Mouse (Mus musculus): ENCODE data around the gene Tbc1d23. TPM values are rescaled to one million over a fixed set of nuclear protein-coding genes. Genes with fewer than 3 reads are reported as not detected.

Tbc1d23 gene
- polyA plus RNA-seq, 1 experiment: 39.4 TPM

GRCm38 (mm10) chr16:57208342-57208741, 23.0 kb downstream of the Tbc1d23 start:
- H3K4me1 ChIP-seq (ENCODE audit: control insufficient read depth, insufficient read depth, low read length): no peaks in the 10 kb centered on the region
- no peak for DNase-seq
- no peaks in the 10 kb centered on the region for H3K27me3 ChIP-seq (ENCODE audit: control insufficient read depth, insufficient read depth, low read length)
- H3K4me3 ChIP-seq (replicated peaks; ENCODE audit: insufficient read depth, low read depth, low read length): no peak overlapping the region
- 92% methylated on average over 2 of the region's 2 CpGs for WGBS
- no peak for TF ChIP-seq CTCF (IDR thresholded peaks at IDR 0.05; ENCODE audit: borderline replicate concordance, insufficient read depth, low read depth, low read length)
- no peak for TF ChIP-seq POLR2A (IDR thresholded peaks at IDR 0.05; ENCODE audit: borderline replicate concordance, insufficient read depth, low read length)
- H3K27ac ChIP-seq (ENCODE audit: insufficient read depth, low read length): no peak overlapping the region

DNA sequence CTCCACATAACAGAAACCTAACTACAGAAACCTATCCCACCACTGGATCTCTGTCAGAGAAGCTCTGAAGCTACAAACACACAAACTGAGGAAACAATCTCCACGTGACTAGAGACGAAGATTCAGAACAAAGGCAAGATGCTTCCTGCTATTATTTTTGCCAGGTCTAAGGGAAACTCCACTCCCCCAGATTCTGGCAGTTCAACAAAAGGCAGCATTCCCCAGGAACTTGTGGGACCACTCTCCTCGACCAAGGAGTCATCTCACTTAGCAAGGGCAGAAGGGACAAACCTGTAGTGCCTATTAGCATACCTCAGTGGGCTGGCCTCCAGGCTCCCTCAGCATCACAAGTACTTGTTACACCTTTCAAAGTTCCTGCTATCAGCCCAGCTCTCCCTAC, 34.0 kb downstream of the Tbc1d23 start:
- DNase-seq: no peak
- 73% methylated on average over 3 of the region's 3 CpGs for WGBS

GRCm38 (mm10) chr16:57196590-57196989, 34.7 kb downstream of the Tbc1d23 start:
- H3K27me3 ChIP-seq (ENCODE audit: control insufficient read depth, insufficient read depth, low read length): no peaks in the 10 kb centered on the region
- no peak for DNase-seq
- no peak overlapping the region for H3K4me3 ChIP-seq (replicated peaks; ENCODE audit: insufficient read depth, low read depth, low read length)
- no peak overlapping the region for H3K27ac ChIP-seq (ENCODE audit: insufficient read depth, low read length)
- no peak for TF ChIP-seq POLR2A (IDR thresholded peaks at IDR 0.05; ENCODE audit: borderline replicate concordance, insufficient read depth, low read length)
- no peak for TF ChIP-seq CTCF (IDR thresholded peaks at IDR 0.05; ENCODE audit: borderline replicate concordance, insufficient read depth, low read depth, low read length)
- H3K4me1 ChIP-seq (ENCODE audit: control insufficient read depth, insufficient read depth, low read length): no peaks in the 10 kb centered on the region
- WGBS: 85% methylated on average over 5 of the region's 5 CpGs

More for the DNA sequence above, 34.0 kb downstream of the Tbc1d23 start:
- no peaks in the 10 kb centered on the region for H3K4me1 ChIP-seq (ENCODE audit: control insufficient read depth, insufficient read depth, low read length)
- TF ChIP-seq POLR2A (IDR thresholded peaks at IDR 0.05; ENCODE audit: borderline replicate concordance, insufficient read depth, low read length) (no peak), CTCF (IDR thresholded peaks at IDR 0.05; ENCODE audit: borderline replicate concordance, insufficient read depth, low read depth, low read length) (no peak)
- no peak overlapping the region for H3K4me3 ChIP-seq (replicated peaks; ENCODE audit: insufficient read depth, low read depth, low read length)
- no peaks in the 10 kb centered on the region for H3K27me3 ChIP-seq (ENCODE audit: control insufficient read depth, insufficient read depth, low read length)
- no peak overlapping the region for H3K27ac ChIP-seq (ENCODE audit: insufficient read depth, low read length)

GRCm38 (mm10) chr16:57191214-57191613, 40.1 kb downstream of the Tbc1d23 start:
- Histone ChIP-seq H3K27ac (ENCODE audit: insufficient read depth, low read length) (no peak overlapping the region), H3K4me3 (replicated peaks; ENCODE audit: insufficient read depth, low read depth, low read length) (no peak overlapping the region), H3K27me3 (ENCODE audit: control insufficient read depth, insufficient read depth, low read length) (no peaks in the 10 kb centered on the region), H3K4me1 (ENCODE audit: control insufficient read depth, insufficient read depth, low read length) (no peaks in the 10 kb centered on the region)
- no peak for DNase-seq
- 63% methylated on average over 14 of the region's 14 CpGs for WGBS
- TF ChIP-seq CTCF (IDR thresholded peaks at IDR 0.05; ENCODE audit: borderline replicate concordance, insufficient read depth, low read depth, low read length) (no peak), POLR2A (IDR thresholded peaks at IDR 0.05; ENCODE audit: borderline replicate concordance, insufficient read depth, low read length) (no peak)

GRCm38 (mm10) chr16:57190390-57190789, 40.9 kb downstream of the Tbc1d23 start:
- no peak for DNase-seq
- Histone ChIP-seq H3K27me3 (ENCODE audit: control insufficient read depth, insufficient read depth, low read length) (no peaks in the 10 kb centered on the region), H3K4me1 (ENCODE audit: control insufficient read depth, insufficient read depth, low read length) (no peaks in the 10 kb centered on the region), H3K4me3 (replicated peaks; ENCODE audit: insufficient read depth, low read depth, low read length) (no peak overlapping the region), H3K27ac (ENCODE audit: insufficient read depth, low read length) (no peak overlapping the region)
- WGBS: 94% methylated on average over 8 of the region's 8 CpGs
- no peak for TF ChIP-seq CTCF (IDR thresholded peaks at IDR 0.05; ENCODE audit: borderline replicate concordance, insufficient read depth, low read depth, low read length)
- TF ChIP-seq POLR2A (IDR thresholded peaks at IDR 0.05; ENCODE audit: borderline replicate concordance, insufficient read depth, low read length): no peak

GRCm38 (mm10) chr16:57189493-57189892, 41.8 kb downstream of the Tbc1d23 start:
- no peak overlapping the region for H3K27ac ChIP-seq (ENCODE audit: insufficient read depth, low read length)
- no peak for TF ChIP-seq POLR2A (IDR thresholded peaks at IDR 0.05; ENCODE audit: borderline replicate concordance, insufficient read depth, low read length)
- no peak for TF ChIP-seq CTCF (IDR thresholded peaks at IDR 0.05; ENCODE audit: borderline replicate concordance, insufficient read depth, low read depth, low read length)
- H3K4me1 ChIP-seq (ENCODE audit: control insufficient read depth, insufficient read depth, low read length): no peaks in the 10 kb centered on the region
- no peaks in the 10 kb centered on the region for H3K27me3 ChIP-seq (ENCODE audit: control insufficient read depth, insufficient read depth, low read length)
- H3K4me3 ChIP-seq (replicated peaks; ENCODE audit: insufficient read depth, low read depth, low read length): no peak overlapping the region
- whole genome bisulfite sequencing: 83% methylated on average over 2 of the region's 2 CpGs
- no peak for DNase-seq

GRCm38 (mm10) chr16:57186618-57187017, 44.7 kb downstream of the Tbc1d23 start:
- WGBS: 97% methylated on average over 4 of the region's 4 CpGs
- no peak overlapping the region for H3K27ac ChIP-seq (ENCODE audit: insufficient read depth, low read length)
- TF ChIP-seq POLR2A (IDR thresholded peaks at IDR 0.05; ENCODE audit: borderline replicate concordance, insufficient read depth, low read length) (no peak), CTCF (IDR thresholded peaks at IDR 0.05; ENCODE audit: borderline replicate concordance, insufficient read depth, low read depth, low read length) (no peak)
- no peaks in the 10 kb centered on the region for H3K27me3 ChIP-seq (ENCODE audit: control insufficient read depth, insufficient read depth, low read length)
- DNase-seq: no peak
- H3K4me1 ChIP-seq (ENCODE audit: control insufficient read depth, insufficient read depth, low read length): no peaks in the 10 kb centered on the region
- no peak overlapping the region for H3K4me3 ChIP-seq (replicated peaks; ENCODE audit: insufficient read depth, low read depth, low read length)

DNA sequence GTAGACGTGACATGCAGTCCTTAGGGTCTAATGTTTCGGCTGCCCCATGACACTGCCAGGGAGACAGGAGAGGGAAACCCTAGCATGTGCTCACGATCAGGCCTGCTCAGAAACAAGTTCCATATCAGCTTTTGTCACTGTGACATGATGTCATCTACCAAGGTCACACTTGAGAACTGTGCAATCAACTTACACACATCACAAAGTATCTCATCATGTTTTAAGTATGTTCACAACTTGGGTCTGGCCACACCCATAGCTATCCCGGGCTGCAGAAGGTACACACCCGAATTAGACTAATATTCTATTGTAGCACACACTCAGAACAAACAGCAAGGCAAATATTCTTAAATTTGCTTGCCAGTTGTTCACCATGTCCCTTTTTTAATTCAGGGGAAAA, 49.3 kb downstream of the Tbc1d23 start:
- H3K27me3 ChIP-seq (ENCODE audit: control insufficient read depth, insufficient read depth, low read length): no peaks in the 10 kb centered on the region
- WGBS: 93% methylated on average over 5 of the region's 5 CpGs
- no peak overlapping the region for H3K27ac ChIP-seq (ENCODE audit: insufficient read depth, low read length)
- no peaks in the 10 kb centered on the region for H3K4me1 ChIP-seq (ENCODE audit: control insufficient read depth, insufficient read depth, low read length)
- TF ChIP-seq CTCF (IDR thresholded peaks at IDR 0.05; ENCODE audit: borderline replicate concordance, insufficient read depth, low read depth, low read length) (no peak), POLR2A (IDR thresholded peaks at IDR 0.05; ENCODE audit: borderline replicate concordance, insufficient read depth, low read length) (no peak)
- no peak for DNase-seq
- H3K4me3 ChIP-seq (replicated peaks; ENCODE audit: insufficient read depth, low read depth, low read length): no peak overlapping the region

Measured in cerebellum, adult 2 months (tissue).